Mouse (Mus musculus) G1E (cell line): ENCODE results near the gene Hspa4l.

Experiments
- CTCF ChIP-seq: IDR thresholded peaks from 2 replicates; pipeline ENCODE4 v1.5.1; 2012; ENCODE audit warnings: low read depth, low read length, inconsistent platforms, mixed read lengths
- GATA1 ChIP-seq: IDR thresholded peaks from 2 replicates; pipeline ENCODE4 v1.6.1; 2012; ENCODE audit warnings: borderline replicate concordance, low read length, inconsistent platforms, mixed read lengths
- POLR2AphosphoS5 ChIP-seq: IDR thresholded peaks from 2 replicates; pipeline ENCODE4 v1.6.1; 2012; ENCODE audit warnings: low read depth, low read length, inconsistent platforms; ENCODE audit not compliant: insufficient replicate concordance
- TAL1 ChIP-seq: conservative IDR thresholded peaks from 2 replicates; pipeline ENCODE4 v1.6.1; 2012; ENCODE audit warnings: low read depth, low read length, inconsistent platforms, mixed read lengths

DNA sequence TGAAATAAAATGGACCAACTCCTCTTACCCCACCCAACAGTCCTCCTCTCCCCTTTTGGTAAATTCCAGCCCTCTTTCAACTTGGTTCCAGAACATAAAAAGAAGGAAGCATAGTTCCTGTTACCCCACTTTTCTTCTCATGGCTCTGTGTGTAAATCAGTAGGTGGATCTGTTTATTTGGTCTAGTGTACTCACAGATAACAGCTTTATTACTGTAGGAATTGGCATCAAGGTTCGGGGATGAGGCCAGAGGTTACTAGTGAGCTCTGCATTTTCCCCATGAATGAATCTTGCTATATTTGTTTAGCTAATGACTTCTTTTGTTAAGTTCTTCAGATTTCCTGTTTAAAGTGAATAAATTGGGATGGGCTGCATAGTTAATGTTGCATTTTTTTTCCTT is 28.2 kb upstream of the Hspa4l start:
- TF ChIP-seq CTCF, result no peak
- no peak for TF ChIP-seq GATA1
- TF ChIP-seq TAL1, result no peak
- no peak for TF ChIP-seq POLR2AphosphoS5
